Mouse (Mus musculus) heart, adult 2 months (tissue): ENCODE data around the gene Vsig10l. TPM values are rescaled to one million over a fixed set of nuclear protein-coding genes. Genes with fewer than 3 reads are reported as not detected.

ENCODE experiments used
- DNase-seq, 2 experiments: peaks; one replicate each; pipeline ENCODE4 v3.0.0; 2021
- H3K27ac ChIP-seq: fragments of 200-600 bp; 2 replicates; pipeline ENCODE4 v1.8.1; 2022
- H3K27me3 ChIP-seq: fragments of 200-500 bp; 2 replicates; pipeline ENCODE4 v1.6.1; 2012; ENCODE audit warnings: mild to moderate bottlenecking, low read length, inconsistent platforms, mixed read lengths; ENCODE audit not compliant: control insufficient read depth, insufficient read depth
- H3K36me3 ChIP-seq: fragments of 200-500 bp; 2 replicates; pipeline ENCODE4 v1.6.1; 2012; ENCODE audit warnings: low read length, inconsistent platforms; ENCODE audit not compliant: control insufficient read depth, insufficient read depth
- H3K4me1 ChIP-seq: fragments of 200-500 bp; 2 replicates; pipeline ENCODE4 v1.6.1; 2011; ENCODE audit warnings: low read length; ENCODE audit not compliant: control insufficient read depth, insufficient read depth
- H3K4me3 ChIP-seq: fragments of 200-600 bp; 2 replicates; pipeline ENCODE4 v1.8.1; 2022
- H3K79me2 ChIP-seq: fragments of 200-500 bp; replicated peaks from 2 replicates; pipeline ENCODE4 v1.6.1; 2012; ENCODE audit warnings: mild to moderate bottlenecking, inconsistent platforms, low read length, moderate library complexity, mixed read lengths; ENCODE audit not compliant: control insufficient read depth, insufficient read depth
- H3K9ac ChIP-seq: fragments of 200-500 bp; 2 replicates; pipeline ENCODE4 v1.6.1; 2012; ENCODE audit warnings: low read depth, mild to moderate bottlenecking, control low read depth, inconsistent platforms, low read length, mixed read lengths
- CTCF ChIP-seq: fragments of 200-600 bp; IDR thresholded peaks from 2 replicates; pipeline ENCODE4 v1.8.1; 2022; ENCODE audit warnings: antibody characterized with exemption, mild to moderate bottlenecking, moderate library complexity
- EP300 ChIP-seq: fragments of 200-500 bp; IDR thresholded peaks from 2 replicates; pipeline ENCODE4 v1.6.1; 2011; ENCODE audit warnings: low read depth, low read length, control low read depth; ENCODE audit not compliant: insufficient read depth
- POLR2A ChIP-seq: fragments of 200-500 bp; IDR thresholded peaks from 2 replicates; pipeline ENCODE4 v1.6.1; 2011; ENCODE audit warnings: mild to moderate bottlenecking, low read depth, low read length, control low read depth; ENCODE audit not compliant: insufficient read depth
- WGBS: fragments of 180-500 bp; shearing (Covaris S2); methylation state at CpG from one replicate; pipeline ENCODE4 v1.1.7; 2018; 5-methylcytosine and 5-hydroxymethylcytosine counted together
- intact Hi-C: fragments of 180-260 bp; cut with DNase I; formaldehyde crosslinking; loops from one replicate; pipeline ENCODE4 v1.15.1; 2025
- microRNA-seq, 2 experiments: library from miRNA; unstranded; fragments of <30 nt; microRNA quantifications; one replicate each; pipeline ENCODE4 v1.2.0; 2021
- polyA plus RNA-seq: library from polyadenylated mRNA; depleted of rRNA; stranded (reverse); fragments of >200 nt; gene quantifications from 2 replicates; pipeline ENCODE4 v1.2.3, GENCODE M21; 2012; rRNA removed
- total RNA-seq, 2 experiments: library from RNA; stranded (reverse); gene quantifications; 2 replicates each; pipeline ENCODE4 v1.2.3; 2021

Vsig10l gene
- total and polyA plus RNA-seq, 3 experiments = 1.0 to 3.0 (median 1.1) TPM

DNA sequence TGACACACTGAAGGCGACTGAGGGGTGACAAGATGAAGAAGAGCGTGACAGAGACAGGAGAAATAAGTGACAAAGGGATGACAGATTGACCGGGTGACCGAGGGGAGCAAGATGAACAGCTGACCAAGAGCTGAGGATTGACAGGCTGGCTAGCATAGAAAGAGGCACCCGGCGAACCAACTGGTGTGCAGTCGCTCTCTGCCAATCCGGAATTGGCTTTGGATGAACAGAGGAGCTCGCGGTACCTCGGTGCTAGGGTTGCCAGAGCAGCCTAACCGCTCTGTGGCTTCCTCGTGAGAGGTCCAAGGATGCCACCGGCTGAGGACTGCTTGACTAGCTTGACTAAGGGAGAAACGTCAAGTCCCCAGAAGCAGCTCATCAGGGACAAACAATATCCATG is 55.4 kb downstream of the Vsig10l start:
- Histone ChIP-seq H3K4me1 (no peaks in the 10 kb centered on the region), H3K27me3 (no peaks in the 10 kb centered on the region), H3K4me3 (no peak overlapping the region), H3K27ac (no peak overlapping the region), H3K36me3 (no peaks in the 10 kb centered on the region), H3K9ac (no peak overlapping the region), H3K79me2 (no peaks in the 10 kb centered on the region)
- no peak for DNase-seq
- 74% methylated on average over 15 of the region's 15 CpGs for WGBS
- intact Hi-C loops = no loop called here
- TF ChIP-seq EP300 (no peak), POLR2A (no peak), CTCF (no peak)

Small RNA genes lying within 50 kb of the gene (microRNA-seq; reads per million reads assigned to microRNA genes)
- 3.4 to 6.2 reads per million in 2 experiments for gene Mir7051

Other genes starting within 250 kb of the Vsig10l start
- gene Zfp715, start 149.9 kb upstream of the Vsig10l start, total RNA-seq = 10 to 100 TPM; 11.5 to 15.1 TPM
- gene Zfp715, start 149.9 kb upstream of the Vsig10l start, polyA plus RNA-seq = 6.6 and 11.0 TPM in 2 replicates
- gene Siglecf, start 111.8 kb upstream of the Vsig10l start, total RNA-seq = not detected
- 0.14 and 0.20 TPM in 2 replicates for gene Siglecf, start 111.8 kb upstream of the Vsig10l start, polyA plus RNA-seq
- under 1 TPM; 0.18 to 0.50 TPM for gene Siglecg, start 54.9 kb upstream of the Vsig10l start, total RNA-seq
- 2.0 and 3.2 TPM in 2 replicates for gene Siglecg, start 54.9 kb upstream of the Vsig10l start, polyA plus RNA-seq
- not detected for gene Lim2, start 35.5 kb upstream of the Vsig10l start, total RNA-seq
- gene Lim2, start 35.5 kb upstream of the Vsig10l start, polyA plus RNA-seq = not detected in 2 replicates
- gene Nkg7, start 26.1 kb upstream of the Vsig10l start, total RNA-seq = not detected
- gene Nkg7, start 26.1 kb upstream of the Vsig10l start, polyA plus RNA-seq = 1.6 and 4.9 TPM in 2 replicates
- gene Cldnd2, start 22.4 kb upstream of the Vsig10l start, total RNA-seq = not detected
- not detected in 2 replicates for gene Cldnd2, start 22.4 kb upstream of the Vsig10l start, polyA plus RNA-seq
- gene Etfb, start 19.1 kb upstream of the Vsig10l start, total RNA-seq = 1,000 to 10,000 TPM; 1,250 to 1,384 TPM
- gene Etfb, start 19.1 kb upstream of the Vsig10l start, polyA plus RNA-seq = 731 and 1,097 TPM in 2 replicates
- under 1 TPM; 0.73 to 0.82 TPM for gene Gm45233, start 19.0 kb upstream of the Vsig10l start, total RNA-seq
- gene Gm45233, start 19.0 kb upstream of the Vsig10l start, polyA plus RNA-seq = 2.2 and 4.7 TPM in 2 replicates
- gene Iglon5, start 26.9 kb downstream of the Vsig10l start, total RNA-seq = under 1 TPM; 0.14 to 0.16 TPM
- 0.56 and 0.78 TPM in 2 replicates for gene Iglon5, start 26.9 kb downstream of the Vsig10l start, polyA plus RNA-seq
- gene 4931406B18Rik, start 42.8 kb downstream of the Vsig10l start, total RNA-seq = not detected
- not detected in 2 replicates for gene 4931406B18Rik, start 42.8 kb downstream of the Vsig10l start, polyA plus RNA-seq
- 1 to 10 TPM; 2.4 to 3.5 TPM for gene Cd33, start 81.3 kb downstream of the Vsig10l start, total RNA-seq
- 7.6 and 7.9 TPM in 2 replicates for gene Cd33, start 81.3 kb downstream of the Vsig10l start, polyA plus RNA-seq
- gene Zfp658, start 99.1 kb downstream of the Vsig10l start, total RNA-seq = under 1 TPM; 0.86 to 0.93 TPM
- gene Zfp658, start 99.1 kb downstream of the Vsig10l start, polyA plus RNA-seq = 0.70 and 1.0 TPM in 2 replicates
- gene Zfp719, start 116.5 kb downstream of the Vsig10l start, total RNA-seq = 1 to 10 TPM; 3.8 to 5.9 TPM
- gene Zfp719, start 116.5 kb downstream of the Vsig10l start, polyA plus RNA-seq = 1.4 and 3.3 TPM in 2 replicates
- gene Zfp819, start 144.0 kb downstream of the Vsig10l start, total RNA-seq = not detected
- gene Zfp819, start 144.0 kb downstream of the Vsig10l start, polyA plus RNA-seq = not detected in 2 replicates
- gene Ceacam18, start 171.6 kb downstream of the Vsig10l start, total RNA-seq = not detected
- gene Ceacam18, start 171.6 kb downstream of the Vsig10l start, polyA plus RNA-seq = not detected in 2 replicates
- 1 to 10 TPM; 1.6 to 1.9 TPM for gene Siglece, start 197.0 kb downstream of the Vsig10l start, total RNA-seq
- gene Siglece, start 197.0 kb downstream of the Vsig10l start, polyA plus RNA-seq = 1.7 and 2.1 TPM in 2 replicates
- gene Ctu1, start 208.9 kb downstream of the Vsig10l start, total RNA-seq = 1 to 10 TPM; 3.1 to 3.2 TPM
- gene Ctu1, start 208.9 kb downstream of the Vsig10l start, polyA plus RNA-seq = 2.5 and 3.2 TPM in 2 replicates
- gene Klk14, start 227.3 kb downstream of the Vsig10l start, total RNA-seq = under 1 TPM in 1 of 2 experiments, not detected in 1; 0.30 TPM
- 0.44 and 0.45 TPM in 2 replicates for gene Klk14, start 227.3 kb downstream of the Vsig10l start, polyA plus RNA-seq
- gene Klk13, start 249.4 kb downstream of the Vsig10l start, total RNA-seq = not detected
- gene Klk13, start 249.4 kb downstream of the Vsig10l start, polyA plus RNA-seq = 0.18 and 0.35 TPM in 2 replicates